Mouse (Mus musculus) adipocyte (in vitro differentiated cells): ENCODE measurements around the gene Magi2.
A peak's percentile ranks its signal among the peaks of the same experiment; 100 is the strongest.

Experiments
- DNase-seq: peaks from one replicate; pipeline ENCODE4 v3.0.0-alpha.2; 2016; ENCODE audit warnings: low spot score

Gene Magi2

DNA sequence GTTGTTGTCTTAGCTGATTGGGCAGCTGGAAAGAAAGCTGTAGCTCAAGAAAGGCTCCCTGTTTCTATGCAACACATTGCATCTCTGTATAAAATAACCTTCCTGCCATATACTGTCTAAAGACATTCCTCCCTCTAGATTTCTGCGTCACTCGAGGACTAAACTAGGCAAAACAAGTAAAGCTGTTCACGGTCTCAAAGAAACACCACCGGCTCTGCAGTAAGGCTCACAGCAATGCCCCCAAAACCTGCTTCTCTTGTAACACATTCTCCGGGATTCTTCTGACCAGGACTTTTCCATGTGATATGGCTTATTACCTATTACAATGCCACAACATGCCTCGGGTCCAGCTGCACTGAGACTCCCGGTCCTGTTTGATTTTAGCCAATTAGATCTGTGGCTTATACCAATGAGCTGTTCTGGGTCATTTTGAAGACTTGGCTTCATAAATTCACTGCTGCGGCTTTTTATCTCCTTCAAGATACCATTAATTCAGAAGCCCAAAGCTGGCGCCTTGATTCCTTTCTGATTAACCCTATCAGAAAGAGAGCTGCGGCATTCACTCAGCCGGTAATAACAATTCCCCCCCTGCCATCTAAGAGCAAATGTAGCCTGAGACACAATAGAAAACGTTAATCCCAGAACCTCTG is 520.2 kb downstream of the Magi2 start:
- no peak for DNase-seq

DNA sequence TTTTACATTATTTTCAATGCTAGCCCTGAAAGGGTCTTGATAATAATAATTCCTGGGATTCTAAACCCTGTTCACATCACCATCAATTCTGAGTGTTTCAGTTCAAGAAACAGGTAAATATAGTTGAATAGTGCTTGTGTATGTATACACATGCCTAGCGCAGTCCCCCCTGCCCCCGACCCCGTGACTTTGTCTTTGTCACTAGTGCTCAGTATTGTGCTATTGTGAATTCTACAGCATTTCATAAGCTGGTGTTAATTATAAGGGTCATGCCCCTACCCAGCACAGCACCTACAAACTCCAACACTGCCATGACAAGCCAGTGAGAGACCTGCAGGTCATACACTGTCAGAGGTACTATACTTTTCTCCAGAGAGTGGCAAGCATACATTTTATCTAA is 520.8 kb downstream of the Magi2 start:
- no peak for DNase-seq

DNA sequence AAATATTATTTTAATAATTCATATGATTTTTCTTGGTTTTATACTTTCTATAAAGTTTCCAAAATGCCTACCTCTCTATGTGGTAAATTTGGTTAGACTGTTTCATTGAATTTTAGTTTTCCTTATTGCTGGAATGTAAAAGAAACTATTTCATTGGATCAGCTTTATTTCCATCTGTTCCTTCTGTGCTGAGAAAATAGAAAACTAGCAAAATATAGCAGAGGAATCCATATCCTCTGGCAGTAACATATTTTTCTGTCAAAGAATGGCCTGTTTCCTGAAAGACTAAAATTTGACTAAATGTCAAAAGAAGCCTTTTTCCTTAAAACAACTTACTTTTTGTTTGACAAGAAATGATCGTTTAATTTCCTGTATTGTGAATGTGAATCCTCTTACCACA is 552.4 kb downstream of the Magi2 start:
- no peak for DNase-seq

DNA sequence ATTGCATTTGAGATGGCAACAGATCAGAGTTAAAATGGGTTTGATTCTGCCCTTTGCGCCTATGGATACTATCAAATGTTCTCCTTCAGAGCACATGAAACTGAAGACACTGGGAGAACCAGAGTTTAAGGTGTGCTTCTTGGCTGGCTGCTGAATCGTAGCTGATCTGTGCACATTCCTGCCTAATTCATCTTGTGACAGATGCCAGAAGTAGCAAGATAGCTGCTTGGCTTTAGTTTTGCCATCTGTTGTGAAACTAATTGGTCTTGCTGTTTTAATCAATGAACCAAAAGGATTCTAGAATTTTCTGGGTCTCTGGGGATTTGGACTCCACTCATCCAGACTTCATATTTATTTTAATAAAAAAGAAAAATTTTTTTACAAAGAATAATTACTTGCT is 553.2 kb downstream of the Magi2 start:
- no peak for DNase-seq

DNA sequence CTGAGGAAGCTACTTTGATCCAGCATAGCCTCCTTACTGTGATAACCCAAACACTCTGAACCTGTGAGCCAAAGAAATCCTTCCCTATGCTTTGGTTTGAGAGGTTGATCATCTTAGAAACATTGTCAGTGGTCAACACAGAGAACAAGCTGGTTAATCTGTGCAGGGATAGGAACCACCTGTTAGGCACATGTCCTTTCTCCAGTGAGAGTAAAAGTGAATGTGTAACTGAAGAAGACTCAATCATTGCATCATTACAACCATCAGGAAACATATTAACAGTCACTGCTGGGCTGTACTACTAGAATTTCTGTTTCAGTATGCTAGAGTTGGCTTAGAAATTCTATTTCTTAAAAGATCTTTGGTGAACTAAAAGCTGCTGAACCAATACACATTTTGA is 558.5 kb downstream of the Magi2 start:
- DNase-seq = no peak

DNA sequence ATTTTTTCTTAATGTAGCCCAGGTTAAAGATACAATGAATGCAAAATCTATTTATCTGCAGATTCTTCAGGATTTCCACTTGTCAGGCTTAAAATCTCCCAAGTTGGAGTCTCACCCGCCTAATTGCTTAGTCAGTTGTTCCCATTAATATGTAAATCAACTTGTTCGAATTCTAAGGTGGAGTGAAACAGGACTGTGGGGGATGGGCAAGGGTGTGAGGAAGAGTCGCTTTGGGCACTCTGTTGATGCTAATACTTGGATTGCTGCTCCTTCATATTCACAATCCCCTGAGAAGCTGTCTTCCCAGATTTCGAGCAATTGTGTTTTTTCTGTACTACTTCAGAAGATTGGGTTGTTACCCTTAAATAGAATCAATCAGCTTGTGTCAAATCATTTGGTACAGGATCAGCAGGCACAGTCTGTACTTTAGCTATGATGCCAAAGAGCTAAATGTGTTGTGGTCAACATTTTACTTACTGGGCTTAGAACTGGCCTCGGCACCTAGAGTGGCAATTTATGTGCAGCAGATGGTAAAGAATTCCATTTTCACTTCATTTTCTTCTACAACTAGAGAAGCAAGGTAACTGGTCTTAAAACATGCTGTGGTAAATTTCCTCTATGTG is 560.8 kb downstream of the Magi2 start:
- no peak for DNase-seq

DNA sequence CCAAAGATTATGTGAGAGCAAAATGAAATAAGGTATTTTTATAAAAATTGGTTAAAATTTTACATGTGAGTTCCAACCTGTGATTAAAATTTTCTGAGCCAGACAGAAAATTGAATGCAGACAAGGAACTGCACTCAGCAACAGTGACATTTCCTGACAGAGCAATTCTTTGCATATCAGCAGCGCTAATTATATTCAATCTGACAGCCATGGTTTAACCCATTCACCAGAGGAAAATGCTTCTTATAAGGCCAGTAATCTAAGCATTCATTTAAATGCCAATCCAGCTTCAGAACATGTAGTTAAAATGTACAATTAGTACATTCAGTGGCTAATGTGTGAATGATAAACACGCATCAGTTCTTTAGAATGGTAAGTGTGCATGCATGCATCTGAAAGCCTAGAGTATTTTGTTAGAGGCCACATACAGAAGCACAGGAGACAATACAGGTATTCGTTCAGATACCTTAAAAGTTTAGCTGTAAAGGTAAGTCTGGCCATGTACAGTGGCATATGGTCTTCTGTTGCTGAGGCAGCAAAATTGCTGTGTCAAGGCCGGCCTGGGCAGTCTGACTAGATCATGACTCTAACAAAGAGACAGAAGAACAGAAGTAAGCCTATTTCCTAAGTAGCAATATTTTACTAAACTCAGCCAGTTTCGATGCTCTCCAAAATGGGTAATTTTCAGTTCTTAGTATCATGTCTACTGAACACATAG is 576.4 kb downstream of the Magi2 start:
- DNase-seq = no peak

DNA sequence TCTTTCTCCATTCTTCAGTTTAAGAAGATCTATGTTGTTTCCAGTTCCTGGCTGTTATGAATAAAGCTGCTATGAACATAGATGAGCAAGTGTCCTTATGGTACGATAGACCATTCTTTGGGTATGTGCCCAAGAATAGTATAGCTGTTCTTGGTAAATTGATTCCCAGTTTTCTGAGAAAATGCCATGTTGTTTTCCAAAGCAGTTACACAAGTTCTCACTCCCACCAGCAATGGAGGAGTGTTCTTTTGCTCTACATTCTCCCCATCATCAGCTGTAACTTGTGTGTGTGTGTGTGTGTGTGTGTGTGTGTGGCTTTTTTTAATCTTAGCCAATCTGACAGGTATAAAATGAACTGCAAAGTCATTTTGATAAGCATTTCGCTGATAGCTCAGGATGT is 595.7 kb downstream of the Magi2 start:
- no peak for DNase-seq

DNA sequence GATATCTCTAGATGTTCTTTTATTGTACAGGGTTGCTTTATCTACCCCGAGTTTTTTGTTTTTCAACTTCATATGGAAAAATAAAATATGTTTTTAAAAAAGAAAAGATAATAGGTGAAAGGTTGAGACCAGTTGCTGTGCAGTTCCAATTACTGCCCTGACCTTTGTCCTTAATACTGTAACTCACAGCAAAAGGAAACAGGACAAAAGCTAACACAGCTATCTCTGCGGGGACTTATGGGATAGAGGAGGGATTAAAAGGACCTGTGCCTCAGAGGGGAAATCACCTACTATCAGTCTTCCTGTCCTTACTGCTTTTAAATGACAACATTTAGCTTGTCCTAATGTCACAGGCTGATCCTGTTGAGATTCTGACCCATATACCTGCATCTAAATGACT is 599.1 kb downstream of the Magi2 start:
- peak; percentile 2 for DNase-seq

DNA sequence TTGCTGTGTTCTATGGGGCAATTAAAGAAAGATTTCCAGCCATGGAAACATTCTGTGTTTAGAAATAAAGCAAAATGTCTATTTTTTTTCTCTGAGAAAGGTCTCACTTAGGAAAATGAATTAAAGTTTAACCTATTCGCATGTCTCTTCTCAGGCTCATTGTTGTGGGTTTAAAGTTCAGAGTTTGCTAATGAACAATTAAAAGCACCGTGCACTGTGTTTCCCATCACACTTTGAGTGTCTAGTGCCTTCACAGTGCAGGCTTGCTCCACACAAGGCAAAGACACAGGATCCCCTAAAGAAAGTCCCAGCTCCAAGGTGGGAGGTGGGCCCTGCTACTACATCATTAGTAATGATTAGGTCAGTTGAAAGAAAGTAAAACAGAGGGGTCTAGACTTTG is 602.5 kb downstream of the Magi2 start:
- no peak for DNase-seq

DNA sequence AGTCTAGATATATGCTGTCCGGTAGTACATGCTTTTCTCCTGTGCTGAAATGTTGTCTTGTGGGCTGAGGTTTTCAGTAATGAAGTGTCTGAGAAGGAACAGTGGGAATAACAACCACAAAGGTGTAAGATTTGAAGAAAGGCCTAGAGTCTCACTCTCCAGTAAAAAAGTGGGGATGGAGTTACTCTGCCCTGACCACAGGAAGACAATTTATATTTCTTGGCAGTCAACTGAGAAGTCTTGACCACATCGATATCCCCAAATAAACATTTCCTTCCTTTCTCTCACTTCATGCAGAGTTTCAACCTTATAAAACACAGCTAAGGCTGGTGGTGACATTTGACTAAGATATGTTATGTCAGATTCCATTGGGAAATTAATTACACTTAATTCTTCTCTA is 636.0 kb downstream of the Magi2 start:
- no peak for DNase-seq

DNA sequence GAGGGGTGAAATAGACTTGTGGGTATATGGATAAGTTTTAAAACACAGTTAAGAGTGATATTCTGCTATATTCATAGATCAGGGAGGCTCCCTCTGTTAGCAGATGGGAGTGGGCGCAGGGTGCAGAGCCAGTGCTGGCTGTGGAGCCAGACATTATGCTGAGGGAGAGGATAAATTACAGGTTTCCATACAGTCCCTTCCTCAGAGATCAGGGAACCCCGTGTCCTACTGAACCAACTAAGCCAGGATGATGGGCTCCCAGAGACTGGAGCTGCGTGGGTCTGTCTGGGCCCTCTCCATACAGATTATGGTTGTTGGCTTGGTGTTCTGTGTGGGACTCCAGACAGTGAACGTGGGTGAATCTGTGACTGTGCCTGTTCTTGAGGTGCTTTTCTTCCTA is 643.6 kb downstream of the Magi2 start:
- DNase-seq = no peak

DNA sequence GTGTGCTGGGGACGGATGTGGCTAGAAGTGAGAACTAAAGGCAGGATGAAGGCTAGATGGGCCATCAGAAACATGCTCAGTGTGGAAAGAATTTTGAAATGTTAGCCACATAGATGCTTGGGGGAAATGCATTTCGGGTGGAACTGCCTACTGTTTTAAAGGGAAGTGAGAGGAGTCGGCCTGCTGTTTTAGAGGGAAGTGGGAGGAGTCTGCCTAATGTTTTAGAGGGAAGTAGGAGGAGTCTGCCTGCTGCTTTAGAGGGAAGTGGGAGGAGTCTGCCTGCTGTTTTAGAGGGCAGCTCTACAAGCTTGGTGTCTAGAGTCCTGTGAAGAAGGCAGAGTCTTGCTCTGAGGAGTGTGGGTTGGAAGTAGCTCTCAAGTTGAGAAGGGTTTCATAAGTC is 664.9 kb downstream of the Magi2 start:
- no peak for DNase-seq

DNA sequence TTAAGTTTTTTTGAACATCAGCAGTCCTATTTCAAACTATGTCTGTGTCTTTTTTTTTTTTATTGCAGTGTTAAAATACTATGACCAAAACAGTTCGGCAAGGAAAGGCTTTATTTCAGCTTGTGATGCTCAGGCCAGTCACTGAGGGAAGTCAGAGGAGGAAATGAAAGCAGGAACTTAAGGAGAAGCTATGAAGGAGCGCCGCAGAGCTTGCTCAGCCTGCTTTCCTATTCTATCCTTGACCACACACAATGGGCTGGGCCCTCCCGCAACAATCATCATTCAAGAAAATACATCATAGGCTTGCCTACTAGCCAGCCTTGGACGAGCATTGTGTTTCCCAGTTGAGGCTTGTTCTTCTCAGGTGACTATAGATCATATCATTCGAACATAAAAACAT is 669.1 kb downstream of the Magi2 start:
- DNase-seq = no peak

DNA sequence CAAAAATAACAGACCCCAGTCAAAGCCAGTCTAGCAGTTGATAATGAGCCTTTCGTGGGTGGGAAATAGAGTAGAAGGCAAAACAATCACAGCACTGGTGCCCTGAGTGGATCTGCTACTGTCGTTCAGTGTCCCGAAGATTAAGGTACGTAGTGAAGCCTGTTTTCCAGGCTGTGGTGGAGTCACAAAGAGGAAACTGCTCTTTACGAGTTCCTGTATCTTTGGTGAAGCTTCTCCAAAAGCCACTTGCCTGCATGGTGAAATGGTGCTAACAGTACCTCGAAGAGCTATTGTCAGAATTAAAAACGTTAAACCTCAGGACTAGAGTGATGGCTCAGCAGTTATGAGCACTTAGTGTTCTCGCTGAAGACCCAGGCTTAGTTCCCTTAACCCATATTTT is 674.8 kb downstream of the Magi2 start:
- DNase-seq = no peak

DNA sequence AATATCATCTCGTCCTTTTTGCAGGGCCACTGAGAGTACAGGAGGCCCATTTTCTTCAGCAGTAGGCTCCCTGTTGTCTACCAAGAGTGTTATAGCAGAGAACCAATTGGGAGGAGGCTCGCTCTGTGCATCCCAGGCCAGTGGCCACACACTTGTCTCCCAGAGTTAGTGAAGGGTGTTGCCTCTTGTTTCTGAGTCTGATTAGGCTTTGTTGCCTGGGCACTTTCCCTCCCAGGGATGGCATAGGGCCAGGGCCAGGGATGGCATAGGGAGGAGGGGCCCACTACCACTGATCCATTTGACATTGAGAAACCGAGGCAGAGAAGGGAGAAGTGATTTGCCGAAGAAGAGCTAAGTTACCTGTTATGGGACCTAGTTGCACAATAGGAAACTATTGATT is 679.8 kb downstream of the Magi2 start:
- no peak for DNase-seq

DNA sequence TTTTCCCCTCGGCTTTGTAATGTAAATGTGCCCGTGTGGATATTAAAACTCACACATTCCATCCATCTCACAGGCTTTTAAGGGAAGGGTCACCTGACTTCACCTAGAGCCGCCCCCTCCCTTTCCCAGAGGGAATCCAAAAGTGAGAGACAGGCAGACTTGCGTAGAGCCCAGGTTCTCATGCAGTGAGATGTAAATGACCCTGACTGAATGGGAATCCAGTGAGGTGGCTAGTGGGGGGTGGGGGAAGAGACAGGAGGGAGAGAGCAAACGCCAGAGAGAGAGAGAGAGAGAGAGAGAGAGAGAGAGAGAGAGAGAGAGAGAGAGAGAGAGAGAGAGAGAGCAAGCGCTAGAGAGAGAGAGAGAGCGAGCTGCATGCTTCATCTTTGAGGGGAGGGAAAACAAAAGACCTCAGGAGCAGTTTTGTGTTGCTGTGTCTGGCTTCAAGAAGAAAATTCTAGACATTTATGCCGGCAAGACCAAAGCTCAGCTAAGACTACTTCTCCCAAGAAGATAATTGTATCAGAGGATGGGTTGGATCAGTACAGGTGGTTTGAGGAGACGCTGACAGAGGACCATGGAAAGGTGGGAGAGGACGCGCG is 680.6 kb downstream of the Magi2 start:
- DNase-seq = no peak

DNA sequence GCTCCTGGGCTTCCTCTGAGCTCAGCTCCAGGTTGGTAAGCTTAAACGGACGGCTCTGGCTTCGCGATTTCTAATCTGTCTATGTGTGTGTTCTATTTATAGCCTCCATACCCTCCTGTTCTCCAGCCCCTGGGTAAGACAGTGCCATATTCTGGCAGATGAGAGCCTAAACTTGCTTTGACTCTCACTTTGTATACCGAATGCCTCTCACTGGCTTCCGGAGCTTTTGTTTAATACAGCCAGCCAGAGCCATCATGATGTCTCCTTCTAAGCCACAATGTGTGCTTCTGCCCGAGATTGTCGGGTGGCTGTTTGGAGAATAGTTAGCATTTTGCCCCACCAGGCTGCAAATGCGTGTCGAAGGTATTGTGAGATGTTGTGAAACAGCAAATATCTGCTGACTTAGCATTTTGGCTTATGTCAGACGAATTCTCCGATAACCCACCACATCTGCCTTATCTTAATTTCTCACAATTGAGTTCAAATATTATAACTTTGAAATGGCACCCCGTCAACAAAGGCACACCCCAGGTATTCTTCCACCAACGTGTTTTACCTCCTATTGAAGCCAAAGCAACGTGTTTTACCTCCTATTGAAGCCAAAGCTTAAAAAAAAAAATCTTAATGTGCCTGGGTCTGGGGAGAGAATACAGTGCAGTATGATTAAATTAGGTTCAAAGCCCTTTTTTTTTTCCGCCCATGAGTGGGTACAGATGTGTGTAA is 681.3 kb downstream of the Magi2 start:
- DNase-seq = no peak

DNA sequence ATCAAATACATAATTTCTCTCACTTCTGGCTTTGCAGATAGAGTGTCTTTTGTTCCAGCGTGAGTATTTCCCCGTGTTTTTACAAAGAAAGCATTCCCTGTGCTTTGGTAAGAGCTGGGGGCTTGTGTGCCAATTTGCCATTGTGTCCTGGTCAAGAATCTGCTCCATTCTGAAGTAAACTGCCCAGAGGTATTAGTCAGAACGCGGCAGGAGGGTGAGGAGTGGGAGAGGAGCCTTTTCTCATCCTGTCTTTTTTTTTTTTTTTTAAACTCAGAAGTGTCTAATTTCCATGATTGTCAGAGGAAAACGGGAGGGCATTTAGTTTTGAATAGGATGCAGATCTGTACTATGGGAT is 681.8 kb downstream of the Magi2 start:
- DNase-seq = no peak

DNA sequence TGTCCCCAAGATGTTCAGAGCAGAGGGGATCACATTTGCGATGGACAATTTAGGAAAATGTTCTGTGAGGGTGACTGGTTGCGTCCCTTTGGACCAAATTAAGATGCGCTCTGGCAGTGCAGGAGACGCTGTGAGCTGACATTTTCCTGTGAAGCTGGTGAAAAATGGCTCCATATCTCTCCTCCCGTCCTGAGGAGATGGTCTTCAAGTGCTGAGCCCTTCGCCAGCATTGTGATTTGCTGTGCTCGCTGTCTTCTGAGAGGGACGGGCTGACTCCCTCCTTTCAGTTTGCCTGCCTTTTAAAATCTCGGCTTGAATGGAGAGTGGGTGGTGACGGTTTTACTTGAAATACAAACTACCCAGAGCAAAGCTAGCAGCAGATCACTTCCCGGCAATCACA is 682.2 kb downstream of the Magi2 start:
- no peak for DNase-seq

DNA sequence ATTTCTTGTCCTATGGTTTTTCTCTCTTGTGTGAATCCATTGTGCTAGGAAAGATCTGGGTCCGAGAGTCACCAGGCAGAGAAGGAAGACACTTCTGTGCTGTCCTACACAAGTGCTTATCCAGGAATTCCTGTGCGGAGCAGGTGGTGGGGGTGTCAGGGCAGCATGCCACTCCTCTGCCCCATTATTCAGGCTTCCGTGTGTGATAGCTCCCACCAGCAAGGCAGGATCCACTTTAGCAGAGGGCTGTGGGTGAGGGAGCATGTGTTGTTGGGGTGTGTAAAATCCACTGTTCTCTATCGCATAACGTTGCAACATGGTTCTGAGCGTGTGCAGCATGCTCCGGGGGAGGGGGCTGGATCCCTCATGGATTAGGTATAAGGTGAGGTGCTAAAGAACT is 682.8 kb downstream of the Magi2 start:
- no peak for DNase-seq

DNA sequence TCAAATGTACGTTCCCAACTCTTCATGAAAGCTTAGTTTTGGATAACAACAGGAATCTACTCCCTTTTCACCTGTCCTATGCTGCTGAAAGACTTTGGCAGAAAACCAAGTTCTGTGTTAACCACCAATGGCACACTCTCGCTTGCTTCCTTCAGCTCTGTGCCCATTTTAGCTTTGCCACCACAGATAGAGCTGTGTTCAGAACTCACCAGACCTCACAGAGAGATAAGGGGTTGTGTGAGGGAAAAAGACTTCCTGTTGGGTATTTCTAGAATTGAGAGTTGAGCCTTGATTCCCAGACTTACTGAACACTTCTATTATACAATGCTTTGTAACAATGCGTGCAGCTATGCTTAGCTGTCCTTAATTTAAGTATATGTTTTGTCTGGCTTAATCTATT is 705.3 kb downstream of the Magi2 start:
- DNase-seq = no peak

DNA sequence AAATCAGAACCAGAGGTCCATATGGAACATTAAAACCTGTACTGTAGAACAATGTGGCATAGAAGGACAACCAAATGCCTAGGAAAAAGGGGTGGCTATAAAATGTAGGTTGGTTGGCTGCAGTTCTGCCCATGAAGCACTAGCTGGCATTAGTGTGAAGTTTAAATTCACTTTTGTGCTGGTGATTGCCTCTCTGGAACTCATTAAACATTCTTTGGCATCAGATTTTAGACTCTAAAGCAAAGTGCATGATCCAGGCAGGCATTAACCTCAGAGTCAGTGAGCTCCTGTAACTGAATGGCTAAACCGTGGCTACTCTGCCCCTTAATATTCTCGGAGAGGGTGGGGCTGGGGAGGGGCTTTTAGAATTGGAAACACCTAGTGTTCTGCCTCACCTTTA is 706.4 kb downstream of the Magi2 start:
- DNase-seq = no peak
